Mouse (Mus musculus): ENCODE measurements around the gene Muc5ac. TPM values are rescaled to one million over a fixed set of nuclear protein-coding genes. Genes with fewer than 3 reads are reported as not detected.
A peak's percentile ranks its signal among the peaks of the same experiment; 100 is the strongest.

Gene Muc5ac
- total RNA-seq, 1 experiment from 2014 or later: not detected

DNA sequence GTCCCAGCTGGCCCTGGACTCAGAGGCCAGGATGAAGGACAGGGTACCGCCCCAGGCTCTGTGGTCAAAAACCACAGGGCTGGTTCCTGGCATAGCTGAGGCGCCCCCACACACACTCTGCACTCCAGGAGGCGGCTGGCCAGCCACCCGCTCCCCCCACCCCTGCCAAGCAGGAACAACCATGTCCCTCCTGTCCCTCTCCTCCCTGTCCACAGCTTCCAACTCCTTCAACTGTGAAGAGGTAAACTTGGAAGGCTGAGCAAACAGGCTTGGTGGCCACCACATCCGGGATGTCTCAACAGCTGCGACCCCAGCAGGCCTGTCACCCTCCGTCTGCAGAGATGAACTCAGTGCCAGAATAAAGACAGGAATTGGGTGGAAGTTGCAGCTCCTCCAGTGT lies 47.2 kb downstream of the Muc5ac start:
- no peak for DNase-seq

DNA sequence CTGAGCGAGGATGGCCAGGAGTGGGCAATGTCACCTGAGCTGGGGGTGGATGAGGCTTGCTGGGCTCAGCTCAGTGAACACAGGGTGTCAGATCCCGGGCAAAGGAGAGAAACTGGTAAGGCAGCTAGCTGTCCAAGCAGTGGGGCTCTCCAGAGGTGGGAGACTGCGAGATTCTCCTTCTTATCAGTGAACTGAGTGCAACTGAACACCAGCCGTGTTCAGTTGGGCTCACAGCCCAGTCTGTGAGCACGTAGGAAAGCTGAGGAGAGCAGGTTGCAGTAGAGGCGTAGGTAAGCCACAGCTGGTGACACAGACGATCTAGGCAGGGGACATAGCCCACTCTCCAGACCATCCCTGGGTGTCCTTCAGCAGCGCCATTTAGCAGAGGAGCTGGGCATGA lies 47.7 kb downstream of the Muc5ac start:
- DNase-seq: no peak

- DNase-seq: peak; percentile 53
These were observed 50.0 kb downstream of the Muc5ac start, which contains the start of gene Muc5b for GRCm38 (mm10) chr7:141838779-141839178. Gene Muc5b (plus strand): TSS chr7:141839070.

- no peak for DNase-seq
These were observed 51.6 kb downstream of the Muc5ac start for GRCm38 (mm10) chr7:141840354-141840753.

- DNase-seq: no peak
These were observed 72.3 kb downstream of the Muc5ac start for GRCm38 (mm10) chr7:141861046-141861445.

Other genes with a start within 250 kb of the Muc5ac start
- gene Chid1, start 249.1 kb upstream of the Muc5ac start, total RNA-seq (2021): 46.5 and 49.7 TPM in 2 replicates
- 61.0 and 64.0 TPM in 2 replicates for gene Ap2a2, start 226.8 kb upstream of the Muc5ac start, total RNA-seq (2021)
- not detected in 2 replicates for gene Muc6, start 133.7 kb upstream of the Muc5ac start, total RNA-seq (2021)
- 0.78 and 4.3 TPM in 2 replicates for gene Muc2, start 98.6 kb upstream of the Muc5ac start, total RNA-seq (2021)
- not detected in 2 replicates for gene Muc5b, start 50.1 kb downstream of the Muc5ac start, total RNA-seq (2021)
- 47.8 and 52.5 TPM in 2 replicates for gene Tollip, start 129.5 kb downstream of the Muc5ac start, total RNA-seq (2021)
- 3.0 and 4.0 TPM in 2 replicates for gene Brsk2, start 160.8 kb downstream of the Muc5ac start, total RNA-seq (2021)

Data from adrenal gland, postnatal 14 days (tissue).